Mouse (Mus musculus): Measurements from ENCODE around the gene Fam240b. TPM values are rescaled to one million over a fixed set of nuclear protein-coding genes. Genes with fewer than 3 reads are reported as not detected.

Fam240b gene
- polyA plus RNA-seq, 1 experiment from 2014 or later, result not detected

DNA sequence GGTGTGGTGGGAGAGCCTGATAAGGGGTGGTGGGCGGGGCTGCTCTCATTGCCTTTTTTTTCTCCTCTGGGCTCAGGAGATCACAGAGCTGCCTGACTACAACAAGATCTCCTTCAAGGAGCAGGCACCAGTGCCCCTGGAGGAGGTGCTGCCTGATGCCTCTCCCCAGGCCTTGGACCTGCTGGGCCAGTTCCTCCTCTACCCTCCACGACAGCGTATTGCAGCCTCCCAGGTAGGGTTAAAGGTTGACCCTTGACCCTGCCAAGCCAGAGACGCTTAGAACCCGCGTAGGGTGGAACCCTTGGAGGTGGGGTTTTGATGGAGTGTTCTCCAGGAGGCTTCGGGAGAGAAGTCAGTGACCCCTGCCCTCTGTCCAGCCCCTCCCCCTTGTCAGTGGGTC, 59.8 kb downstream of the Fam240b start:
- no peak overlapping the region for H3K4me3 ChIP-seq
- H3K36me3 ChIP-seq, result peaks cover 19% of the 10 kb centered on the region; the same call in 1 of the 2 replicates
- H3K27ac ChIP-seq (replicated peaks), result no peak overlapping the region
- peaks cover 10% of the 10 kb centered on the region for H3K4me1 ChIP-seq (replicated peaks)
- H3K27me3 ChIP-seq, result no peaks in the 10 kb centered on the region
- ATAC-seq (ENCODE audit: low read depth), result no peak
- no peaks in the 10 kb centered on the region for H3K9me3 ChIP-seq
- no peak overlapping the region for H3K9ac ChIP-seq
- 78% methylated on average over 7 of the region's 7 CpGs for WGBS
- H3K4me2 ChIP-seq, result no peak overlapping the region

DNA sequence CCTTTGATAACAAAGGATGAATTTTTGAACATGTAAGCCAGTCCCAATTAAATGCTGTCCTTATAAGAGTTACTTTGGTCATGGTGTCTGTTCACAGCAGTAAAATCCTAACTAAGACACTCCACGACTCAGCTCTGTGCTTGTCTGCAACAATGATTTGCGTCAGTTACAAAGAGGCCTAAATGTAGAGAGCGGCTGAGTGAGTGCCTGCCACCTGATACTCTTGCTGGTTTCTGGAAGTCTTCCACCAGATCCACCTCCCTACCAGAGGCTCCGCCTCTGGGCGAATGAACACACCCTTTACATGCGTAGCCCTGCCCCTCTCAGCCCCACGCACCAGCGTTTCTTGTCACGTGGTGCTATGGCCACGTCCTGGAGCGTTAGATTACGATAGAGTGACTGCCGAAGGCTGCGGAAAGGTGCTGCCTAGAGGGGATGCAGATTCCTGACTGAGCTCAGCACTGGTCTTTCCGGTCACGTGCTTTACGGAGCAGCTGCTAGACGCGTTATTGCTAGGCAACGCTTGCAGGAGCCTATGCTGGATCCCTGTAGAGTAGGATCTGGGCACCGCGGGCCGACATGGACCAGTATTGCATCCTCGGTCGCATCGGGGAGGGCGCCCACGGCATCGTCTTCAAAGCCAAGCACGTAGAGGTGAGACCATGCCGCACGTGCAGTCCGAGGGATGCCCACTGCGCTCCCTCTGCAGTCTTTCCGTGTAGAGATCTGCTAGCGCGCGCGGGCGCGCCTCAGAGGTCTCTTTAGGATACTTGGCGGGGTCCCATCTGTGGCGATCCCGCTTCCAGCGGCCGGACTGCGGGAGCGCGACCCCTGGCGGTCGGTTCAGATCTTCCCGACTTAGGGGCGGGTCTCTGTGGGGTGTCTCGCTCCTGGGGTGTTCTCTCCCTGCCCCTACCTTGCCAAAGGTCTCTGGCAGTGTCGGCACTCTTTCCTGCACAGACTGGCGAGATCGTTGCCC, 65.3 kb downstream of the Fam240b start, which contains the start of gene Cdk20:
Gene Cdk20 (plus strand): TSS at position 298 of the 979 bp plus-strand sequence.
- ATAC-seq (ENCODE audit: low read depth), result peak; percentile 99
- Histone ChIP-seq H3K27me3 (no peaks in the 10 kb centered on the region), H3K9ac (peak within 1 kb of the TSS; percentile 79), H3K9me3 (no peaks in the 10 kb centered on the region), H3K4me3 (peak within 1 kb of the TSS; percentile 70), H3K4me2 (peak within 1 kb of the TSS; percentile 72), H3K4me1 (replicated peaks) (peaks cover 18% of the 10 kb centered on the region), H3K27ac (replicated peaks) (peak within 1 kb of the TSS; percentile 94), H3K36me3 (peaks cover 1% of the 10 kb centered on the region; the same call in 1 of the 2 replicates)
- under 1% methylated on average over 57 of the region's 57 CpGs for WGBS

Other genes starting within 250 kb of the Fam240b start
- gene Cdc14b, start 222.5 kb downstream of the Fam240b start, polyA plus RNA-seq (2015; fragmentation: Nextera tagmentation; extraction: Ambion mirVana), result 3.4 and 4.6 TPM in 2 replicates
- 17.8 and 20.9 TPM in 2 replicates for gene Aaed1, start 185.1 kb downstream of the Fam240b start, polyA plus RNA-seq (2015; fragmentation: Nextera tagmentation; extraction: Ambion mirVana)
- 169 and 171 TPM in 2 replicates for gene Ctsl, start 126.9 kb downstream of the Fam240b start, polyA plus RNA-seq (2015; fragmentation: Nextera tagmentation; extraction: Ambion mirVana)
- gene Cdk20, start 65.5 kb downstream of the Fam240b start, polyA plus RNA-seq (2015; fragmentation: Nextera tagmentation; extraction: Ambion mirVana), result 16.9 and 20.7 TPM in 2 replicates

Data from neural tube, embryonic 13.5 days (tissue).